Mouse (Mus musculus) heart, embryonic 16.5 days (tissue): ENCODE results near the gene Anks3. TPM values are rescaled to one million over a fixed set of nuclear protein-coding genes. Genes with fewer than 3 reads are reported as not detected.
A peak's percentile ranks its signal among the peaks of the same experiment; 100 is the strongest.

Experiments used
- ATAC-seq: fragments of 200-750 bp; cut with Nextera tagmentation; replicated peaks from 2 replicates; pipeline ENCODE4 v1.8.0; 2017; ENCODE audit warnings: moderate number of reproducible peaks; ENCODE audit not compliant: insufficient read depth, low FRiP score; ENCODE audit errors: extremely low read depth
- H3K27ac ChIP-seq: fragments of 300-500 bp; sonication (generic); 2 replicates; pipeline ENCODE4 v1.5.1; 2014; ENCODE audit warnings: mild to moderate bottlenecking, low read length, control low read depth, moderate library complexity
- H3K27me3 ChIP-seq: fragments of 300-500 bp; sonication (generic); 2 replicates; pipeline ENCODE4 v1.6.1; 2014; ENCODE audit warnings: low read length, mixed read lengths; ENCODE audit not compliant: control insufficient read depth, insufficient read depth
- H3K36me3 ChIP-seq: fragments of 300-500 bp; sonication (generic); 2 replicates; pipeline ENCODE4 v1.6.1; 2014; ENCODE audit not compliant: control insufficient read depth, insufficient read depth
- H3K4me1 ChIP-seq: fragments of 300-500 bp; sonication (generic); 2 replicates; pipeline ENCODE4 v1.6.1; 2014; ENCODE audit warnings: low read length, mixed read lengths; ENCODE audit not compliant: control insufficient read depth, insufficient read depth
- H3K4me2 ChIP-seq: fragments of 300-500 bp; sonication (generic); 2 replicates; pipeline ENCODE4 v1.6.1; 2014; ENCODE audit warnings: low read depth, mild to moderate bottlenecking, control low read depth, low read length
- H3K4me3 ChIP-seq: fragments of 300-500 bp; sonication (generic); 2 replicates; pipeline ENCODE4 v1.5.1; 2014; ENCODE audit warnings: mild to moderate bottlenecking, control low read depth, low read length
- H3K9ac ChIP-seq: fragments of 300-500 bp; sonication (generic); 2 replicates; pipeline ENCODE4 v1.6.1; 2014; ENCODE audit warnings: low read length, control low read depth
- H3K9me3 ChIP-seq: fragments of 300-500 bp; sonication (generic); replicated peaks from 2 replicates; pipeline ENCODE4 v1.6.1; 2016; ENCODE audit warnings: low read length; ENCODE audit not compliant: control insufficient read depth
- WGBS: fragments of 180-500 bp; shearing (Covaris S2); extraction: QIAGEN DNeasy Blood & Tissue Kit; methylation state at CpG from one replicate; pipeline ENCODE4 v1.1.7; 2014; 5-methylcytosine and 5-hydroxymethylcytosine counted together
- polyA plus RNA-seq: library from polyadenylated mRNA; unstranded; fragments of >200 nt; fragmentation: Nextera tagmentation; extraction: Ambion mirVana; gene quantifications from 2 replicates; pipeline ENCODE4 v1.2.1, GENCODE M21; 2015

Gene Anks3
- polyA plus RNA-seq, 1 experiment from 2014 or later = 34.8 TPM

DNA sequence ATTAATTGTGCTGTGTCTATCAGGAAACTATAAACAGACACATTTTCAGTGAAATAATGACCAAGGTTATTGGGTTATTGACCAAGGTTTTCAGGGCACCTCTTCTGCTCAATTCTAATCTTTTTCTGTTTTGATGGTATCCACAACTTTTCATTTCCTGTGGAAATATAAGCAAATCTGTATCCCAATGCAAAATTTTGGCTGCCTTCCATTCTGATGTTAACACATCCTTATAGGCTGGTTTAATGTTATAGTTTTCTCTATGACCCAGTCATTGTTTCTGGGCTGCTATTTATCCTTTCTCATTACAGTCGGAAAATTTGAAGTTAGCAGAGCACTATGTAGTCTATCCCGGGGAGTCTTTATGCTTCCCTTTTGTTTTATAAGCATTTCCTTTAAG lies 64.3 kb downstream of the Anks3 start:
- Histone ChIP-seq H3K9me3 (no peaks in the 10 kb centered on the region), H3K4me2 (no peak overlapping the region), H3K4me1 (peaks cover 35% of the 10 kb centered on the region), H3K27ac (no peak overlapping the region), H3K27me3 (no peaks in the 10 kb centered on the region), H3K4me3 (no peak overlapping the region), H3K9ac (no peak overlapping the region), H3K36me3 (no peaks in the 10 kb centered on the region)
- 59% methylated on average over 2 of the region's 2 CpGs for WGBS
- ATAC-seq = no peak

GRCm38 (mm10) chr16:4898881-4899280 lies 65.1 kb downstream of the Anks3 start:
- Histone ChIP-seq H3K27ac (no peak overlapping the region), H3K9ac (no peak overlapping the region), H3K36me3 (no peaks in the 10 kb centered on the region), H3K27me3 (no peaks in the 10 kb centered on the region), H3K9me3 (no peaks in the 10 kb centered on the region), H3K4me3 (no peak overlapping the region), H3K4me2 (no peak overlapping the region), H3K4me1 (peaks cover 42% of the 10 kb centered on the region)
- WGBS = 80% methylated on average over 6 of the region's 6 CpGs
- no peak for ATAC-seq

- H3K36me3 ChIP-seq = no peaks in the 10 kb centered on the region
- no peak for ATAC-seq
- H3K9me3 ChIP-seq = no peaks in the 10 kb centered on the region
- no peak overlapping the region for H3K4me3 ChIP-seq
- no peak overlapping the region for H3K4me2 ChIP-seq
- H3K27ac ChIP-seq = peak overlapping the region; percentile 81
- WGBS = 56% methylated on average over 7 of the region's 7 CpGs
- H3K9ac ChIP-seq = no peak overlapping the region
- H3K4me1 ChIP-seq = peaks cover 39% of the 10 kb centered on the region
- H3K27me3 ChIP-seq = no peaks in the 10 kb centered on the region
These were observed 66.8 kb downstream of the Anks3 start for GRCm38 (mm10) chr16:4897146-4897730.

GRCm38 (mm10) chr16:4896249-4897027 lies 67.6 kb downstream of the Anks3 start:
- Histone ChIP-seq H3K9ac (no peak overlapping the region; the same call in 1 of the 2 replicates), H3K4me2 (peak overlapping the region; percentile 3; the same call in 1 of the 2 replicates), H3K36me3 (no peaks in the 10 kb centered on the region), H3K4me3 (no peak overlapping the region), H3K27me3 (no peaks in the 10 kb centered on the region), H3K27ac (peak overlapping the region; percentile 81), H3K9me3 (no peaks in the 10 kb centered on the region), H3K4me1 (peaks cover 39% of the 10 kb centered on the region)
- 37% methylated on average over 5 of the region's 5 CpGs for WGBS
- ATAC-seq = peak; percentile 74

- H3K27me3 ChIP-seq = no peaks in the 10 kb centered on the region
- ATAC-seq = no peak
- 64% methylated on average over 7 of the region's 7 CpGs for WGBS
- H3K9ac ChIP-seq = no peak overlapping the region
- H3K27ac ChIP-seq = peak overlapping the region; percentile 48
- H3K4me3 ChIP-seq = no peak overlapping the region
- peaks cover 52% of the 10 kb centered on the region for H3K4me1 ChIP-seq
- H3K4me2 ChIP-seq = no peak overlapping the region
- H3K9me3 ChIP-seq = no peaks in the 10 kb centered on the region
- no peaks in the 10 kb centered on the region for H3K36me3 ChIP-seq
These were observed 69.7 kb downstream of the Anks3 start for GRCm38 (mm10) chr16:4894201-4894908.

GRCm38 (mm10) chr16:4892171-4892570 lies 71.8 kb downstream of the Anks3 start:
- ATAC-seq = no peak
- peaks cover 63% of the 10 kb centered on the region for H3K4me1 ChIP-seq
- 77% methylated on average over 6 of the region's 6 CpGs for whole genome bisulfite sequencing
- no peak overlapping the region for H3K4me3 ChIP-seq
- H3K9ac ChIP-seq = no peak overlapping the region
- no peaks in the 10 kb centered on the region for H3K9me3 ChIP-seq
- no peaks in the 10 kb centered on the region for H3K27me3 ChIP-seq
- H3K4me2 ChIP-seq = no peak overlapping the region
- no peak overlapping the region for H3K27ac ChIP-seq
- H3K36me3 ChIP-seq = no peaks in the 10 kb centered on the region

Other genes starting within 250 kb of the Anks3 start
- gene Nmral1, start 244.8 kb downstream of the Anks3 start, polyA plus RNA-seq = 29.7 and 29.9 TPM in 2 replicates
- 98.1 and 101 TPM in 2 replicates for gene Hmox2, start 237.8 kb downstream of the Anks3 start, polyA plus RNA-seq
- 119 and 136 TPM in 2 replicates for gene Cdip1, start 173.9 kb downstream of the Anks3 start, polyA plus RNA-seq
- gene 4930562C15Rik, start 128.8 kb downstream of the Anks3 start, polyA plus RNA-seq = 0.26 and 0.49 TPM in 2 replicates
- gene Ubald1, start 83.9 kb downstream of the Anks3 start, polyA plus RNA-seq = 25.6 and 27.3 TPM in 2 replicates
- gene Mgrn1, start 78.0 kb downstream of the Anks3 start, polyA plus RNA-seq = 128 and 132 TPM in 2 replicates
- gene Nudt16l1, start 25.4 kb downstream of the Anks3 start, polyA plus RNA-seq = 119 and 125 TPM in 2 replicates
- gene Sept12, start 33.6 kb upstream of the Anks3 start, polyA plus RNA-seq = not detected in 2 replicates
- gene Smim22, start 43.1 kb upstream of the Anks3 start, polyA plus RNA-seq = 3.5 and 5.4 TPM in 2 replicates
- gene Rogdi, start 49.3 kb upstream of the Anks3 start, polyA plus RNA-seq = 55.1 and 58.9 TPM in 2 replicates
- gene Glyr1, start 85.7 kb upstream of the Anks3 start, polyA plus RNA-seq = 90.5 and 95.8 TPM in 2 replicates
- gene Ubn1, start 85.9 kb upstream of the Anks3 start, polyA plus RNA-seq = 13.4 and 14.0 TPM in 2 replicates
- 1.9 and 2.3 TPM in 2 replicates for gene Ppl, start 168.2 kb upstream of the Anks3 start, polyA plus RNA-seq
- 0.08 and 0.14 TPM in 2 replicates for gene Sec14l5, start 182.9 kb upstream of the Anks3 start, polyA plus RNA-seq
- gene Nagpa, start 239.8 kb upstream of the Anks3 start, polyA plus RNA-seq = 17.7 and 18.1 TPM in 2 replicates